Comparison of ENCODE assay signal across 7 mouse cellular contexts in genomic region chr2:180353338-180353737, GRCm38 (mm10). TPM values are rescaled to one million over a fixed set of nuclear protein-coding genes. Genes with fewer than 3 reads are reported as not detected.
DNase-seq lines count a peak whose midpoint lies in the region; ATAC-seq lines count a peak whose summit lies in the region.

No protein-coding gene starts in this region.

- DNase-seq in CD4-positive helper T cell, adult 2 months (ENCODE audit: low read depth, low spot score) = peak; percentile 57
- peak; percentile 40 for DNase-seq in ES-CJ7 (ENCODE audit: low read depth, low spot score)
- peak; percentile 54 for DNase-seq in cerebellum, adult 9-10 months
- peak; percentile 17 to 32 for DNase-seq in frontal cortex, postnatal 25 days (ENCODE audit: low spot score in 2 of 2)
- DNase-seq in layer of hippocampus, adult 11-12 months (ENCODE audit: low spot score) = peak; percentile 55
- peak; percentile 27 for DNase-seq in right cerebral cortex, postnatal 25 days

- peak; percentile 65 for ATAC-seq in megakaryocyte-erythroid progenitor cell, adult 5-6 weeks (replicated peaks; ENCODE audit: low FRiP score, low TSS enrichment, poor library complexity, severe bottlenecking)

RNA-seq across cellular contexts. Expression of gene Gata5, which starts 18.8 kb away (rescaled TPM):
- not detected in 2 replicates for total RNA-seq in megakaryocyte-erythroid progenitor cell, adult 5-6 weeks (2014; fragmentation: Nextera tagmentation)
- not detected in 2 replicates for total RNA-seq in megakaryocyte-erythroid progenitor cell, adult 5-6 weeks (2017)

Comparison
In these comparisons a context has a peak if more than half of its experiments do, and no peak if none do; other contexts are left out.
1. Peak in every context shown above with its lines: DNase-seq and ATAC-seq.